Mouse (Mus musculus): ENCODE results near the gene Col18a1.

Col18a1 gene

GRCm38 (mm10) chr10:77182804-77183331, 16.5 kb upstream of the Col18a1 start:
- no peak for DNase-seq (ENCODE audit: low spot score in 2 of 2)

GRCm38 (mm10) chr10:77180110-77180509, 13.8 kb upstream of the Col18a1 start:
- no peak for DNase-seq (ENCODE audit: low spot score in 2 of 2)

GRCm38 (mm10) chr10:77178691-77179090, 12.3 kb upstream of the Col18a1 start:
- DNase-seq (ENCODE audit: low spot score in 2 of 2) = no peak

DNA sequence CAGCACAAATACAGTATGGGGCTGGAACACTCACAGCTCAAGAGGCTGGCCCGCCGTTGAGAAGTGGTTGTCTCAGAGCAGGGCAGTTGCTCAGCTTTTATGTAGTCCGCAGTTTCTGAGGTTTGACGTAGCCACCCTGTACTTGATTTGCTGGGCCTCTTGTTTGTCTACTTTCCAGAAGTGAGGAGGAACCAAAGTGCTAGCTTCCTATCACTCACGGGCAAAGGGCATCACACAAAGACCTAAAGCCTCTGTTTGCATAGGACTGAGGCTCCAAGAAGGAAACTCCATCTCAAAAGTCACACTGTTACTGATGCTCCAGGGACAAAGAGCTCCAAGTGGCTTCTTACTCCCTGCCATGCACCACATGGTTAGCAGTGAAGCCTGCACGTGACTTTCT, 4.1 kb upstream of the Col18a1 start:
- DNase-seq (ENCODE audit: low spot score in 2 of 2) = no peak

- no peak for DNase-seq (ENCODE audit: low spot score in 2 of 2)
These were observed 916 bp downstream of the Col18a1 start for GRCm38 (mm10) chr10:77165318-77165945.

- DNase-seq (ENCODE audit: low spot score in 2 of 2) = no peak
These were observed 1.8 kb downstream of the Col18a1 start for GRCm38 (mm10) chr10:77164437-77165052.

- no peak for DNase-seq (ENCODE audit: low spot score in 2 of 2)
These were observed 2.3 kb downstream of the Col18a1 start for GRCm38 (mm10) chr10:77164041-77164436.

- DNase-seq (ENCODE audit: low spot score in 2 of 2) = no peak
These were observed 2.9 kb downstream of the Col18a1 start for GRCm38 (mm10) chr10:77163392-77163977.

DNA sequence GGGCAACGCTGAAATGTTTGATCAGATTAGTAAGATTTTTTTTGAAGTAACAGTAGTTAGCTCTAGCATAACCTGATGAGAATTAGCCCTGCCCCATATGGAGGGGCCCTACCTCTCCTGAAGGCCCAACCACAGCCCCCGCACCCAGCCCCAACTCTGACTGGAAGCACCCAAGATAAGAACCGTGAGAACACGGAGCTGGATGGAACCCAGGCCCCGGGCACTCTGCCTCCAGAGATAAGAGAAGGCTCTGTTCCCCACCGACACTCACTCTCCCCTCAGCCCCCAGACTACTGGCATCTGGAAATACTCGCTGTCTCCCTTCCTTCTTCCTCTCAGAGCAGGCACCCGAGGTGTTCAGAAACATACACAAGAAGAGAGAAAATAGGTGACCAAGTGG, 6.8 kb downstream of the Col18a1 start:
- no peak for DNase-seq (ENCODE audit: low spot score in 2 of 2)

- DNase-seq (ENCODE audit: low spot score in 2 of 2) = no peak
These were observed 7.4 kb downstream of the Col18a1 start for GRCm38 (mm10) chr10:77158948-77159347.

GRCm38 (mm10) chr10:77157245-77158019, 8.9 kb downstream of the Col18a1 start:
- DNase-seq (ENCODE audit: low spot score in 2 of 2) = no peak

DNA sequence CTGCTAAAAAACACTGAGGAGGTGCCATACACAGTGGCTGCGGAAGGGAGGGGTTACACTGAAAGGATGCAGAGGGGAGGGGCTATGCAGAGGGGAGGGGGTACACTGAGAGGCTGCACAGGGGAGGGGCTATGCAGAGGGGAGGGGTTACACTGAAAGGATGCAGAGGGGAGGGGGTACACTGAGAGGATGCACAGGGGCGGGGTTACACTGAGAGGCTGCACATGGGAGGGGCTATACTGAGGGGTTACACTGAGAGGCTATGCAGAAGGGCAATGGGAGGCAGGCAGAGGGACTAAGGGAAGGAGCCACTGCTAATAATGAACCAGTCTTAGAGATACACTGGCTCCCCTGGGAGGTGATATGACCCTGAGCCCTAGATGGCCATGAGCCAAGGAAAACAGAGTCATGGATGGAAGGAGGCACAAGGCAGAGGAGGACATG, 14.1 kb downstream of the Col18a1 start:
- no peak for DNase-seq (ENCODE audit: low spot score in 2 of 2)

- no peak for DNase-seq (ENCODE audit: low spot score in 2 of 2)
These were observed 14.8 kb downstream of the Col18a1 start for GRCm38 (mm10) chr10:77151551-77152002.

DNA sequence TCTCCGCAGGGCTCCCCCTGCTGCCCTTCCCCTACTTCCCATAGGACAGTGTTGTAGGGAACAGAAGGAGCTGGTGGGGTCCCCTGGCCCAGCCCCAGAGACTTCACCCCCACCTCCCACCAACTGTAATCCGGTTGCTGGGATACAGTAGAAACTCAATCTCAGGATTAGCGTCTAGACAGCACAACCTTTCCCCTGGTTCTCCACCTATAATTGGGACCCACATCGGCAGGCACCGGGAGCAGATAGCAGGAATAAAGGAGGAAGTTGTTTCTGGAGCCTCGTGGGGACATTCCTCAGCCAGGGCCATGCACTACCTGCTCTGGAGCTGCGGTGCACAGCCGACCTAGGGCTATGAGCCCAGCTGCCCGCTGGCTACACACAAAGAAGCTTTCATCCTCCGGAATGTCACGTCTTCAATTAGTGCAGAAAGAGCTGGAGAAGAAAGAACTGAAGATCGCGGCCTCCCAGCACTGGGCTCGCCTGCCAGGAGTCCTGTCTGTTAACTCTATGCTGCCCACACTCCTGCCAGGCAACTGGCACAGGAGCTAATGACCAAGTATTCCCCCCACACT, 15.3 kb downstream of the Col18a1 start:
- DNase-seq (ENCODE audit: low spot score in 2 of 2) = no peak

DNA sequence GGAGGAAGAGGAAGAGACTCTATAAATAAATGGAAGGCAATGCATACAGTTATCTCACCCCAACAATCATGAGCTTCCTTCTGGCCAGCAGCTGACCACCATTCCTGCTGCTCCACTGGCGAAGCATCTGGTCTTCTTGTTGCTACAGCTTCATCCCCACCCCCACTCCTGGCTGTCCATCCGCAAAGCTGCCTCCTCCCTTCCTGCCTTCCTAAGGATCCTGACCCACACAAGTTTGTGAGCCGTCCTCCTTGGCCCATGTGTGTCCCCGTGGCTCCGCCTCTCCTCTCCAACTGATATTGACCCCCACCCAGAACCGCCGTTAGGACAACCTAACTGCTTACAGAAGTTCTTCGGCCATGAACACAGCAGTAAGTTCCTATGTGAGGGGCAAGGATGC, 16.3 kb downstream of the Col18a1 start:
- no peak for DNase-seq (ENCODE audit: low spot score in 2 of 2)

DNA sequence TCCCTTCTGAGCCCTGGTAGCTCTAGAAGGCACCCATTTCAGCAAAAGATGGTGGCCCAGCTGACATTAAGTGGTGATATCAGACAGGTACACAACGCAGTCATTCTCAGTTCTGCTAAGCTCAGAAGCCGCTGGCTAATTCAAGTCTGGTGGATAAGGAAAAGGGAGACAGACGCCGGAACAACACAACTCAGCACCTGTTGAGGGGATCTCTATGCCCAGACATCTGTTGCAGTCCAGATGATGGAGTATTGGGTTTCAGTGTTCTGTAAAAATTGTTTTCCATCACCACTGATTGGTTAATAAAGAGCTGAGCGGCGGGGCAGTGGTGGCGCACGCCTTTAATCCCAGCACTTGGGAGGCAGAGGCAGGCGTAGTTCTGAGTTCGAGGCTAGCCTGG, 18.8 kb downstream of the Col18a1 start:
- no peak for DNase-seq (ENCODE audit: low spot score in 2 of 2)

DNA sequence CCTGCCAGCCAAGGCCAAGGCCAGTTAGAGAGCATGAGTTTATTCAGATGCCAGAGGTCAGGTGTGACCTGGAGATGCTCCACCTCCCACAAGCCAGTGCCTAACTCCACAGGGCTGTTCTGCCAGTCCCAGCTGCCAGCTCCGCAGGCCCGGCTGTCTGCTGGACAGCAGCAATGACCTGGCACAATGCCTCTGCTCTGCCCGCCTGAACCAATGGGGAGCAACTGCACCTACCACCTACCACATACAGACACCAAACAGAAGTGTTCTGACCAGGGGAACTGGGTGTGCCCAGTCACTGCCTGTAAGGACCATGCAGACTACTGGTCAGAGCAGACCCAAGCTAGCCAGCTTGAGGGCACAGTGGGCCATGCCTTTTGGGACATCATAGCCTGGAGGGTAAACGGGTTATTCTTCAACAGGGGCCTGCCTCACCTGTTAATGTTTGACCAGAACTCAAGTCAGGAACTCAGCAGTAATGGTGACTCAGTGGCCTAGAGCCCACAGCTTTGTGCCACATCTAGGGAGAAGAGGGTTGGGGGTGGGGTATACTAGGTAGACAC, 19.4 kb downstream of the Col18a1 start:
- DNase-seq (ENCODE audit: low spot score in 2 of 2) = peak in 1 of 2 experiments; percentile 31

DNA sequence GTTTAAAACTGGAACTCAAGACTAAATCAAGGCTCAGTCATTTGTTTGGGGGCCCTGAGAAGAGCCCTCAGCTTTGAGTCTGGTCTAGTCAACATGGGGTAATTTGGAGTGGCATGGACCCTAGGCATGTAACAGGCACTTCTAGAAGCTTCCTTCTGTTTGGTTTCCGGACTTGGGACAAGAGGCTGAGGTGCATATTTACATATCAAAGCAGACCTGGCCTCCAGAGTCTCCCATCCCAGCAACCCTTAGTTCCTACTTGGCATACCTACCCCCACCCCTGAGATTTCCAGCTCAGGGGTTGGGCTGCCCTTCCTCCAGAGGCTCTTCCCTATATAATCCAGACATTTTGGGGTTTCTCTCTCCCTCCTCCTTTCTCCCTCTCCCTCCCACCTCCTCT, 20.4 kb downstream of the Col18a1 start:
- DNase-seq (ENCODE audit: low spot score in 2 of 2) = no peak

DNA sequence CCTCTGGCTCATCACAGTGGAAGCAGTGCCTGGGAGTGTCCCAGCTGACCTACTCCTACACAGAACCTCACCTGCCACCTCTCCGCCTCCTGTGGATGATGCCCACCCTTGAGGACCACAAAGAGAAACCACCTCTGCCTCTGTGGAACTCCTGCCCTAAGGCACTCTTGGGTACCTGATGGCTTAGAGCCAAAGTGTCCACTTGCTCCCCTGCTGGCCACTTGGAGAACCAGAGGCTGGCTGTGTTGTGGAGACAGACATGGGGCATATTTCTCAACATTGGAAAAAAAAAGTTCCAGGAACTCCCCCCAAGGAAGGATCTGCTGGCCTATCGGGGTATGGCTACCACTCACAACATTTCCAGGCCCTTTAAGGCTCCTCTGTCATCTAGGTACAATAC, 22.0 kb downstream of the Col18a1 start:
- no peak for DNase-seq (ENCODE audit: low spot score in 2 of 2)

GRCm38 (mm10) chr10:77142328-77142727, 24.0 kb downstream of the Col18a1 start:
- DNase-seq (ENCODE audit: low spot score in 2 of 2) = no peak

DNA sequence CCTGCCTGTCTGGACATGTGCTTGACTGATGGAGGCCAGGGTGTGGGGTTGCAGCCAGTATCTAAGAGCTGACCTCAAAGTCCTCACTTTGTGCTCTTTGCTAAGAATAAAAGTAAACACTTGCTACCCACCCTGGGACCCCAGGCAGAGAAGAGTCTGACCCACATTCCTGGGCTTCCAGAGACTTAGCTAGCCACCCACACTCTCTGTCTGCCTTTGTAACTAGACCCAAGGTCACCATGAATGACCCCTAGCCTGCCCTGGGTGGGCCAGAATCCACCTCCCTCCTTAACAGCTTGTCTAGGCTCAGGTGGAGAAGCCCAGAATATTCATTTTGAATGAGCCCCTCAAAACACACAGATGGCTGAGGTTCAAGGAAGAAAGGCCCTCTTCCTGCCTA, 28.0 kb downstream of the Col18a1 start:
- DNase-seq (ENCODE audit: low spot score in 2 of 2) = no peak

DNA sequence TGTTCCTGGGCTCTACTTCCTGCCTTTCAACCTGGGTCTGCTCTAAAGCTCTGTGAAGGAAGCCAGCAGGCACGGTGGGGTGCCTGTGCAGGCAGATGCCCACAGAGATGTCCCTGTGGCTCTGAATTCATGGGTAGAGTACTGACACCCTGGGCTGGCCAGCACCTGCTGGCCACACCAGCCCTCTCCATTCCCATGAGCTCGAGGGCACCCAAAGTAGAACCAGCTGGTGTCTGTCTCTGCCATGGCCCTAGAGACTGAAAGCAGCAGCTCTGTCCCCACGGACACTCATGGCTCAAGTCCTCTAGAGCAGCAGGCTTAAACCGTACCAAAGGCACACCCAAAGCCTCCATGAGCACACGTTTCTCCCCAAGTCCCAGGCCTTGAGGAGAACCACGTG, 30.1 kb downstream of the Col18a1 start:
- DNase-seq (ENCODE audit: low spot score in 2 of 2) = no peak
